8 mouse cellular contexts compared by ENCODE assay signal in genomic region chr4:43047231-43047630, GRCm38 (mm10). TPM values are rescaled to one million over a fixed set of nuclear protein-coding genes. Genes with fewer than 3 reads are reported as not detected.
DNase-seq lines count a peak whose midpoint lies in the region; ATAC-seq and TF ChIP-seq lines count a peak whose summit lies in the region.

No protein-coding gene starts in this region.

- no peak for ATAC-seq in forebrain, embryonic 13.5 days
- no peak for ATAC-seq in hindbrain, embryonic 11.5 days (ENCODE audit: low FRiP score)
- ATAC-seq in midbrain, embryonic 11.5 days (ENCODE audit: low FRiP score): no peak
- no peak for ATAC-seq in stomach, postnatal 0 days (ENCODE audit: low FRiP score, low TSS enrichment)

- no peak overlapping the region for H3K9ac ChIP-seq in forebrain, embryonic 13.5 days
- H3K9ac ChIP-seq in hindbrain, embryonic 11.5 days (ENCODE audit: low read depth, low read length): no peak overlapping the region
- H3K9ac ChIP-seq in midbrain, embryonic 11.5 days (ENCODE audit: low read length): no peak overlapping the region; the same call in 1 of the 2 replicates
- no peak overlapping the region for H3K9ac ChIP-seq in stomach, postnatal 0 days (ENCODE audit: low read length)

- peak; percentile 96 for TF ChIP-seq CTCF in stomach, postnatal 0 days (IDR thresholded peaks at IDR 0.05; ENCODE audit: low read depth)

- no peak overlapping the region for H3K4me3 ChIP-seq in forebrain, embryonic 13.5 days
- H3K4me3 ChIP-seq in hindbrain, embryonic 11.5 days (ENCODE audit: low read depth, low read length): no peak overlapping the region
- no peak overlapping the region for H3K4me3 ChIP-seq in midbrain, embryonic 11.5 days (ENCODE audit: low read depth, low read length)
- no peak overlapping the region for H3K4me3 ChIP-seq in stomach, postnatal 0 days (ENCODE audit: low read depth, low read length)

- intact Hi-C loops in left cerebral cortex, postnatal 10 days (cut with DNase I): loop anchor here (5.0 kb wide), 3 partner anchors 70 to 375 kb away; no protein-coding TSS in a partner anchor

- H3K4me1 ChIP-seq in forebrain, embryonic 13.5 days: peaks cover 31% of the 10 kb centered on the region
- 0 out of 2 replicates have a peak, but pooled peaks cover 2% of the 10 kb centered on the region for H3K4me1 ChIP-seq in hindbrain, embryonic 11.5 days (replicated peaks; ENCODE audit: control insufficient read depth, insufficient read depth, low read length)
- H3K4me1 ChIP-seq in midbrain, embryonic 11.5 days (ENCODE audit: control insufficient read depth, insufficient read depth, low read length): peaks cover 16% of the 10 kb centered on the region
- H3K4me1 ChIP-seq in stomach, postnatal 0 days (replicated peaks; ENCODE audit: control insufficient read depth, insufficient read depth): no peaks in the 10 kb centered on the region

- peak; percentile 63 for DNase-seq in ovary, adult 18-20 months (ENCODE audit: low spot score)
- DNase-seq in ovary, postnatal 36 days (ENCODE audit: low spot score): no peak
- DNase-seq in c-Kit-positive CD71-positive TER-119-negative erythroid progenitor cells, embryonic 14.5 days (ENCODE audit: low read depth): peak; percentile 80
- DNase-seq in hindbrain, embryonic 11.5 days (ENCODE audit: low spot score): peak; percentile 83
- peak; percentile 83 to 88 for DNase-seq in left cerebral cortex, postnatal 10 days (ENCODE audit: extremely low spot score in 1 of 2, low spot score in 2 of 2)
- DNase-seq in midbrain, embryonic 11.5 days (ENCODE audit: low spot score, missing footprints): peak; percentile 94
- DNase-seq in stomach, postnatal 0 days (ENCODE audit: low spot score): peak; percentile 67

- no peaks in the 10 kb centered on the region for H3K36me3 ChIP-seq in forebrain, embryonic 13.5 days (ENCODE audit: poor library complexity, severe bottlenecking)
- no peaks in the 10 kb centered on the region for H3K36me3 ChIP-seq in hindbrain, embryonic 11.5 days (ENCODE audit: control insufficient read depth, insufficient read depth, low read length)
- H3K36me3 ChIP-seq in midbrain, embryonic 11.5 days (ENCODE audit: control insufficient read depth, insufficient read depth, low read length): no peaks in the 10 kb centered on the region
- no peaks in the 10 kb centered on the region for H3K36me3 ChIP-seq in stomach, postnatal 0 days (ENCODE audit: control insufficient read depth, insufficient read depth, low read length)

- TF ChIP-seq EP300 in stomach, postnatal 0 days (optimal IDR thresholded peaks at IDR 0.05): no peak

- H3K27me3 ChIP-seq in forebrain, embryonic 13.5 days: no peaks in the 10 kb centered on the region
- no peaks in the 10 kb centered on the region for H3K27me3 ChIP-seq in hindbrain, embryonic 11.5 days (ENCODE audit: control insufficient read depth, insufficient read depth, low read length)
- H3K27me3 ChIP-seq in midbrain, embryonic 11.5 days (ENCODE audit: control insufficient read depth, insufficient read depth, low read length): no peaks in the 10 kb centered on the region
- no peaks in the 10 kb centered on the region for H3K27me3 ChIP-seq in stomach, postnatal 0 days (ENCODE audit: control insufficient read depth, insufficient read depth, low read length)

- no peaks in the 10 kb centered on the region for H3K9me3 ChIP-seq in forebrain, embryonic 13.5 days (replicated peaks)
- H3K9me3 ChIP-seq in hindbrain, embryonic 11.5 days (ENCODE audit: control insufficient read depth, low read length): no peaks in the 10 kb centered on the region
- H3K9me3 ChIP-seq in midbrain, embryonic 11.5 days (ENCODE audit: control insufficient read depth, low read length): no peaks in the 10 kb centered on the region
- H3K9me3 ChIP-seq in stomach, postnatal 0 days (ENCODE audit: control insufficient read depth, low read length): no peaks in the 10 kb centered on the region

- H3K4me2 ChIP-seq in forebrain, embryonic 13.5 days: peak overlapping the region; percentile 71
- H3K4me2 ChIP-seq in hindbrain, embryonic 11.5 days (replicated peaks; ENCODE audit: low read depth, low read length): no peak overlapping the region
- peak overlapping the region; percentile 21 for H3K4me2 ChIP-seq in midbrain, embryonic 11.5 days
- H3K4me2 ChIP-seq in stomach, postnatal 0 days (replicated peaks; ENCODE audit: low read depth): no peak overlapping the region; the same call in 1 of the 2 replicates

- H3K27ac ChIP-seq in forebrain, embryonic 13.5 days: no peak overlapping the region
- no peak overlapping the region for H3K27ac ChIP-seq in hindbrain, embryonic 11.5 days (ENCODE audit: low read depth, low read length)
- H3K27ac ChIP-seq in midbrain, embryonic 11.5 days (ENCODE audit: low read depth, low read length): no peak overlapping the region
- no peak overlapping the region for H3K27ac ChIP-seq in stomach, postnatal 0 days (replicated peaks)

- 7% methylated on average over 5 of the region's 5 CpGs for WGBS in forebrain, embryonic 13.5 days
- WGBS in hindbrain, embryonic 11.5 days: 9% methylated on average over 5 of the region's 5 CpGs
- WGBS in midbrain, embryonic 11.5 days: 4% methylated on average over 5 of the region's 5 CpGs
- WGBS in stomach, postnatal 0 days: 5% methylated on average over 5 of the region's 5 CpGs

RNA-seq across cellular contexts. Expression of gene Fam214b, which starts 1.2 kb away (rescaled TPM):
- polyA plus RNA-seq in forebrain, embryonic 13.5 days (2015; fragmentation: Nextera tagmentation; extraction: Ambion mirVana): 33.8 and 42.3 TPM in 2 replicates
- 19.7 and 20.8 TPM in 2 replicates for polyA plus RNA-seq in hindbrain, embryonic 11.5 days (2014; fragmentation: Nextera tagmentation; extraction: Ambion mirVana)
- 10 to 100 TPM; 38.1 to 39.5 TPM for total RNA-seq in left cerebral cortex, postnatal 10 days (2021)
- 23.3 and 24.4 TPM in 2 replicates for polyA plus RNA-seq in midbrain, embryonic 11.5 days (2014; fragmentation: Nextera tagmentation; extraction: Ambion mirVana)
- polyA plus RNA-seq in stomach, postnatal 0 days (2015; fragmentation: Nextera tagmentation; extraction: Ambion mirVana): 9.0 and 10.0 TPM in 2 replicates

RNA-seq across cellular contexts. Expression of gene Unc13b, which starts 11.5 kb away (rescaled TPM):
- polyA plus RNA-seq in forebrain, embryonic 13.5 days (2015; fragmentation: Nextera tagmentation; extraction: Ambion mirVana): 15.1 and 15.2 TPM in 2 replicates
- 17.5 and 17.9 TPM in 2 replicates for polyA plus RNA-seq in hindbrain, embryonic 11.5 days (2014; fragmentation: Nextera tagmentation; extraction: Ambion mirVana)
- total RNA-seq in left cerebral cortex, postnatal 10 days (2021): 10 to 100 TPM; 61.0 to 65.4 TPM
- polyA plus RNA-seq in midbrain, embryonic 11.5 days (2014; fragmentation: Nextera tagmentation; extraction: Ambion mirVana): 14.7 and 16.2 TPM in 2 replicates
- 3.2 and 4.5 TPM in 2 replicates for polyA plus RNA-seq in stomach, postnatal 0 days (2015; fragmentation: Nextera tagmentation; extraction: Ambion mirVana)

RNA-seq across cellular contexts. Expression of gene Stoml2, which starts 15.7 kb away (rescaled TPM):
- 305 and 335 TPM in 2 replicates for polyA plus RNA-seq in forebrain, embryonic 13.5 days (2015; fragmentation: Nextera tagmentation; extraction: Ambion mirVana)
- polyA plus RNA-seq in hindbrain, embryonic 11.5 days (2014; fragmentation: Nextera tagmentation; extraction: Ambion mirVana): 345 and 353 TPM in 2 replicates
- 100 to 1,000 TPM; 102 to 114 TPM for total RNA-seq in left cerebral cortex, postnatal 10 days (2021)
- 365 TPM in 2 replicates for polyA plus RNA-seq in midbrain, embryonic 11.5 days (2014; fragmentation: Nextera tagmentation; extraction: Ambion mirVana)
- 151 and 157 TPM in 2 replicates for polyA plus RNA-seq in stomach, postnatal 0 days (2015; fragmentation: Nextera tagmentation; extraction: Ambion mirVana)

RNA-seq across cellular contexts. Expression of gene Pigo, which starts 21.6 kb away (rescaled TPM):
- 21.4 and 25.3 TPM in 2 replicates for polyA plus RNA-seq in forebrain, embryonic 13.5 days (2015; fragmentation: Nextera tagmentation; extraction: Ambion mirVana)
- polyA plus RNA-seq in hindbrain, embryonic 11.5 days (2014; fragmentation: Nextera tagmentation; extraction: Ambion mirVana): 15.6 and 16.0 TPM in 2 replicates
- total RNA-seq in left cerebral cortex, postnatal 10 days (2021): 10 to 100 TPM; 24.3 to 32.6 TPM
- polyA plus RNA-seq in midbrain, embryonic 11.5 days (2014; fragmentation: Nextera tagmentation; extraction: Ambion mirVana): 16.2 and 16.4 TPM in 2 replicates
- polyA plus RNA-seq in stomach, postnatal 0 days (2015; fragmentation: Nextera tagmentation; extraction: Ambion mirVana): 10.3 and 11.0 TPM in 2 replicates

RNA-seq across cellular contexts. Expression of gene Fancg, which starts 36.9 kb away (rescaled TPM):
- polyA plus RNA-seq in forebrain, embryonic 13.5 days (2015; fragmentation: Nextera tagmentation; extraction: Ambion mirVana): 22.9 and 23.5 TPM in 2 replicates
- polyA plus RNA-seq in hindbrain, embryonic 11.5 days (2014; fragmentation: Nextera tagmentation; extraction: Ambion mirVana): 14.9 and 22.0 TPM in 2 replicates
- total RNA-seq in left cerebral cortex, postnatal 10 days (2021): 10 to 100 TPM in 1 of 2 experiments, 1 to 10 TPM in 1; 8.4 to 10.8 TPM
- polyA plus RNA-seq in midbrain, embryonic 11.5 days (2014; fragmentation: Nextera tagmentation; extraction: Ambion mirVana): 21.4 and 22.0 TPM in 2 replicates
- 7.0 and 7.7 TPM in 2 replicates for polyA plus RNA-seq in stomach, postnatal 0 days (2015; fragmentation: Nextera tagmentation; extraction: Ambion mirVana)

Comparison
In these comparisons a context has a peak if more than half of its experiments do, and no peak if none do; other contexts are left out.
1. H3K4me2 ChIP-seq: peak in forebrain, embryonic 13.5 days (single experiment) and midbrain, embryonic 11.5 days (single experiment); none in hindbrain, embryonic 11.5 days (single experiment) and stomach, postnatal 0 days (single experiment).